Mouse (Mus musculus): Measurements from ENCODE around the gene Ugt1a9.
"Not testable (repeated sequence)": the region's sequence is repeated elsewhere in the genome, so short reads cannot be mapped to it uniquely, and the experiment has no call there.

The Ugt1a9 gene

DNA sequence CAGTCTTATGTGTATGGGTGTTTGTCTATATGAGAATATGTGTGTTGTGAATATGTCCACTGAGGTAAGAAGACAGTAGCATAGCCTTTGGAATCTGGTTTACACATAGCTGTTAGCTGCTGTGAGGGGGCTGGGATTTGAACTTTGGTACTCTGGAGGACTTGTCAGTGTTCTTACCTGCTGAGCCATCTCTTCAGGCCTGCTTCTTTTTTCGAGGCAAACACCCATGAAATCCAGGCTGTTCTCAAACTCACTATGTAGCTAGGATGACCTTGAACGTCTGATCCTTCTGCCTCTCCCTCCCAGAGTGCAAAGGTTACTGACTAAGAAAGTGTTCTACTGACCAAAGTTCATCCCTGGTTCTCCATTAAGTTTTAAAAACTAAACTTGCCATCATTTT is 35.1 kb downstream of the Ugt1a9 start:
- DNase-seq (ENCODE audit: low read depth, low spot score) = no peak

DNA sequence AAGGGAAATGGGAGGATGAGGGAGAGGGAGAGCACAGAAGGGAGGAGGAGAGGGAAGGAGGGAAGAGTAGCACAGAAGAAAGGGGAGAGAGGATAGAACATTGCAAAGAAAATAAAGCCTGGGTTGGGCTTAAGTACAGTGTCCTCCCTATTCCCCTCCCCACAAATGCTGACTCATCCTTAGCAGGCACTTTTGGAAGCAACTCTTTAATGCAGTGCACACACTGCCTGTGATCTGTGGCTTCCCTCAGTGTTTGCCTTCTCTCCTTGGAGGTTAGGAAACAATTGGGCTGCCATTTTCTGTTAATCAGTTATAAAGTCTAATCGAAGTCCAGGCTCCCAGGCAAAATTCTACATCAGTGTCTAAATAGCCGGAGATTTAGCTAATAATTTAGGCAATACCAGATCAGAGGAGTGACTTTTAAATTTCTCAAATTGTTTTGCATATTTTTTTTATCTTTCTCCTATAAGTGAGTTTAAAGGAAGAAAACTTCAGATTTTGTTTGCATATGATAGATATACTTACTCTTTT is 38.5 kb downstream of the Ugt1a9 start:
- not testable (repeated sequence) for DNase-seq (ENCODE audit: low read depth, low spot score)

DNA sequence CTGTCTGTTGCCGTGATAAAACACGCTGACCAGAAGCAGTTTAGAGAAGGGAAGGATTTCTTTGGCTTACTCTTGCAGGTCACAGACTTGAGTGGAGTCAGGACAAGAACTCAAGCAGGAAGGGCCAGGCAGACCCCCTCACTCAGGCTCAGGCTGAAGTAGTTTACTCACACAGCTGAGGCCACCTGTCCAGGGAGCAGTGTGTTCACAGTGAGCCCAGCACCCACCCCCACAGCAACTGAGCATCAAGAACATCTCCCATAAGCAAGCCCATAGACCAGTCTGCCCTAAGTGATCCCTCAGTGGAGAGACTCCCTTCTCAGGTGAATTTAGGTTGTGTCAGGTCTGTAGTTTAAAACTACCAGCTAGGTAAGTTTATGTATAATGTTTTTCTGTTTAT is 39.0 kb downstream of the Ugt1a9 start:
- not testable (repeated sequence) for DNase-seq (ENCODE audit: low read depth, low spot score)

DNA sequence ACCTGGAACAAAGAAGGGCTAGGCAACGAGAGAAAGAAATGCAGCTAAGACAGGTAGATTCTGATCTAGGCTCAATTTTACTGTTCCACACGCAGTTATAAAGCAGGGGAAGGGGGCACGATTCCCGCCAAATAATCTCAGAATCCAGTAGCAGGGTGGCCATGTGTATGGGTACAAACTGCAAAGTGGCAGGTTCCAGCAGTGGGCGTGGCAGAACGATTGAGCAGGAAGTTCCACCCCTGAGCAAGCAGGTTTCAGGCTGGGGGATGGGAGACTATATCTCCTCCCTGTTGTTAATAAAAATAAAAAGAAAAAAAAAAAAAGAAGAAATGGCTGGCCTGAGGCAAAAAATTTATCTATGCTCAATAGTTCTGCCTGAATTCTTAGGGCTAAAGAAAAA is 42.2 kb downstream of the Ugt1a9 start:
- not testable (repeated sequence) for DNase-seq (ENCODE audit: low read depth, low spot score)

DNA sequence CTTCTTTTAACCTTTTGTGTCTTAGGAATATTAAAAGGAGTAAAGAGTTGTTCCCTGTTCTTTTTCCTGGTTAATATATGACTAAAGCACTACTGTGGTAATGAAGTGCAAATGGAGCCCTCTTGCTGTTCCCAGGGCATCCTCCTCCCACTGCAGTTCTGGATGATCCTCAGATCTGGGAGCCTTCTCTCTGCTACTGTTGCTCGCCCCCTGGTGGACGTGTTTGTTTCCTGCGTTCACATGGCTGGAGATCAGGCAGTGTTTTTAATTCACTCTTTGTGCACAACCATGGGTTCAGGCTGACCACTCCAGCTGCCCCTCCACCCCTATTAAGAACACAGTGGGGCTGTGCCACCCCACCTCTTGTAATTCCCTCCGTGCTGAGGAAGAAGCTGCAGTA is 50.0 kb downstream of the Ugt1a9 start:
- DNase-seq (ENCODE audit: low read depth, low spot score) = not testable (repeated sequence)

DNA sequence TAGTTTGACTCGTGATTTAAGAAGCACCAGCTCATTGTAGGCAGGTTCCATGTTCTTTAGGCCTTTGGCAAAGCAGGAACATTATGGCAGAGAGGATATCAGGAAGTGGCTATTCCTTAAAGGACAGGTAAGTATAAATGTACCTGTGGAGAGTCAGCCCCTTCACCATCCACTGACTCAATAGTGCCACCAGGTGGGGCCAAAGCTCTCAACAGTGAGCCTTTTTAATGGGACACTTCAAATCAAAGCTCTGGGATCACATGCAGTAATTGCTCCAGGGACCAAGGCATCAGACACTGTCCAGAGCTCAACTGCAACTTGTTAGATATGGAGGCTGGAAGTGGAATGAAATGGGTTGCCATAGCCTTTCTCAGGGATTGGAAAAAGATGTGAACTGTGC is 50.9 kb downstream of the Ugt1a9 start:
- not testable (repeated sequence) for DNase-seq (ENCODE audit: low read depth, low spot score)

DNA sequence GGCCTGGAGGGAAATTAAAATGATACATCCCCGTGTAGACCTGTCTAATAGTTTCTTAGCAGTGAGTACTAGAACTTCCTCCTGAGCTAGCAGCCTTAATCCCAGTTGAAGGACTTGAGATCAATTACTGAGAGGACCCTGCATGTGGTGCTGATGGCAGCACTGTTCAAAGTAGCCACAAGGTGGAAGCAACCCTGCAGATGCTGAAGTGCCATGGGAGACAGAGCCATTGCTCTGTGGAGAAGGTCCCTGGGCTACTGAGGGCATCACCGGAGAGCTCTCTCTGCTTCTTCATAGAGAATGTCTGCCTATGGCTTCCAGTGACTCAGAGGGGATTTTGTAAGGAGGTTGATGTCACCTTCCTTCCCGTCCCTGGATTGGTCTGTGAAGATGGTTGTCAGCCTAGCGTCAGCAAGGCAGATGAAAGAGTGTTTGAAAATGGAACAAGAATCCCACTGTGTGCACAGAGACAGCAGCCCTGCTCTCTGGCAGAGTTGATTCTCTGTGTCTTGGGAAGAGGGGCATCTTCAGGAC is 55.3 kb downstream of the Ugt1a9 start:
- DNase-seq (ENCODE audit: low read depth, low spot score) = not testable (repeated sequence)

DNA sequence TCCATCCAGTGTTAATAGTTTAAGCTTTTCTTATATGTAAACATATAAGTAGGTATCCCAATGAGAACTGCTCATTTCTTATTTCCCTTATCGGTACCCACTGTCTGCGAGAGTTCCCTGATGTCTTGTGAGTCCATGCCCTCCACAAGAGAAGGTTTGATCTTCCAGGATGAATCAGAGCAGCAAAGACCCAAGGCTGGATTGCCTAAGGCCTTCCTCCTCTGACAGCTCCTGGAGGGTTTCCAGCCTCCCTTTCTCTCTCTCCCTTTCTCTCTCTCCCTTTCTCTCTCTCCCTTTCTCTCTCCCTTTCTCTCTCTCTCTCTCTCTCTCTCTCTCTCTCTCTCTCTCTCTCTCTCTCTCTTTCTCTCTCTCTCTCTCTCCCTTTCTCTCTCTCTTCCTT is 58.5 kb downstream of the Ugt1a9 start:
- DNase-seq (ENCODE audit: low read depth, low spot score) = not testable (repeated sequence)

DNA sequence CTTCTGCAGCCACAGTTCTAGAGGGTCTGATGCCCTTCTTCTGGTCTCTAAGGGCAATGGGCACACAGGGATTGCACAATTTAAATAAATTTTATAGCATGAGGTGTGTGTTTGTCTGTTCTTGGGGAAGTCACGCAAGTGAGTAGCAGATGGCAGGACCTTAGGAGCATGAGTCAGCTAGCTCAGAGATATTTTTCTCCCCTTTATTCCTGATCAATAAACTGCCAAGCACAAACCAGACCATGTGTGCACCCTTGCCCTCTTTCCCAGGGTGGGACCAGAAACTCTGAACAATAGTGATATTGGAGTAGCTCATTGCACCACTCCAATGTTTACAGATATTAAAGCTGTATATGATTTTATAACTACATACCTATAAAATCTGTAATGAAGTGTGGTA is 59.6 kb downstream of the Ugt1a9 start:
- DNase-seq (ENCODE audit: low read depth, low spot score) = not testable (repeated sequence)

DNA sequence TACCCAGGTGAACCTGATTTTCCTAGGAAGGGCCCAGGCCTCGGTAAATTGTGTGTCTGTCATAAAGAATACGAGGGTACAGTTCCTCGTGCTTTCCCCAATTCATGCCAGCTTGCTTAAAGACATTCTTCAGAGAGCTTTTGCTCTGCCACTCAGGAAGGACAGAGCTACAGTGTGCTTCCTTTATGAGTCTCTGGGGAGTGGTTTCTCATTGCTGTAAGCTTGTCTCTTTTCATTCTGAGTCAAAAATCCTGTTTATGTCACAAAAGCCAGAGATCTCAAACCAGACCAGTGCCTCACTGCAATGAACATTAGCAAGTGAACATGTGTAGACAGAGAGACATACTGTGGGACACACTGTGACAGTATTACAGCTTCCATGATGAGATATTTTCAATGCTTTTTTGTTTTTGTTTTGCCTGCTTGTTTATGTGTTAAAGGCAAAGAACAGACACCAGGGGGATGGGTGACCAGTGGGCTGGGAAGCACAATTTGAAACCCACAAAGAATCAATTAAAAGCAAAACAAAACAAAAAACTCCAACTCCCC is 63.4 kb downstream of the Ugt1a9 start:
- DNase-seq (ENCODE audit: low read depth, low spot score) = no peak

DNA sequence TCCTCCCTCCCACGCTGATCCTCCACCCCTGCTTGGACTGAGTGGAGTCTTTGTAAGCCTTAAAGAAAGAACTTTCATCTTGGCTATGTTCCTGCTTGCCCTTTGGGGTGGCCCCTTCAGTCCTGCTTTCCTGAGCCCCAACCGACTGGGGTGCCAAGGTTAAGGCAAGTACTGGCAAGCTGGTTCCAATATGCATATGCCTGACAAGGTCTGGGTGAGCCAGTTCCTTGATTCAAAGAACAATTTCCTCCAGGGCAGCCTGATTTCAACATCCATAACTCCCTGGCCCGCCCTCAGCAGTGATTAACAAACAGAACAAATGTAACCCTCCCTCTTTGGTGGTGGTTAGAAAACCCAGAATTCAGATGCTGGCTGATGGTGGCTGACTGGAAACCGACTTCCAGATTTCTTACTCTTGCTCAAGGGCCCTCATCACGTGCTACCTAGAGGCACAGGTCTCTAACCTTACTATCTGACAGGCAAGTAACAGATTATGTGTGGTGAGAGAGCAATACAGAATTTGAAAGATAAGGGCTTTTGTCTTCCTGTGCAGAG is 63.9 kb downstream of the Ugt1a9 start, which contains the start of gene Ugt1a6a:
Ugt1a6a (plus strand) TSS at position 353 of the 555 bp plus-strand sequence.
- DNase-seq (ENCODE audit: low read depth, low spot score) = not testable (repeated sequence)

DNA sequence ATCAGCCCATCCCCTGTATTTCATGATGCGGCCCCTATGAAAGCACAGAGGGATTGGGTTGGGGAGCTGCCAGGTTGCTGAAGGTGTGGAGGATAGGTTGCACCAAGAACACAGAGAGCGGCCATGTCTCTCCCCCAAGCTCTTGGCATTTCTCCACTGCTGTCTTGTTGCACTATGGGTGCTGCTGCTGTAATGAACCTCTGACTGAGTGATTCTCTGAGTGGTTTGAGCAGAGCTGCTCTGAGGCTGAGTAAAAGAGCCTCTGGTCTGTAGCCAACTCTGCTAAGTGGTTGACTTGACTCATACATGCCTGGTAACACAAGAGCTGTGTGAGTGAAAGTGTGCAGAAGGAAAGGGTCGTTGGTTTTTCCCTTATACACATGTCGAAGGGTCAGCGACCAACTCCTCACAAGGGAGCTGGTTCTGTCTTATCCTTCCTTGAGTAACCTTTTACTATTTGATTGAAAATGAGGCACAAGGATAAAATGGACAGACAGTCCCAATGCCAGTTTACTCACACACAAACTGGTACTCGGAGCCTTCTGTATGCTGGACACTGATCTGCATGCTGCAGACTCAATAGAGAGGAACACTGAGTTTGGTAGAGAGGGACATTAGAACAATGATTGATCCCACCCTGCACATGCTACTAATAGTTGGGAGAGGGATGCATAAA is 64.8 kb downstream of the Ugt1a9 start:
- DNase-seq (ENCODE audit: low read depth, low spot score) = not testable (repeated sequence)

DNA sequence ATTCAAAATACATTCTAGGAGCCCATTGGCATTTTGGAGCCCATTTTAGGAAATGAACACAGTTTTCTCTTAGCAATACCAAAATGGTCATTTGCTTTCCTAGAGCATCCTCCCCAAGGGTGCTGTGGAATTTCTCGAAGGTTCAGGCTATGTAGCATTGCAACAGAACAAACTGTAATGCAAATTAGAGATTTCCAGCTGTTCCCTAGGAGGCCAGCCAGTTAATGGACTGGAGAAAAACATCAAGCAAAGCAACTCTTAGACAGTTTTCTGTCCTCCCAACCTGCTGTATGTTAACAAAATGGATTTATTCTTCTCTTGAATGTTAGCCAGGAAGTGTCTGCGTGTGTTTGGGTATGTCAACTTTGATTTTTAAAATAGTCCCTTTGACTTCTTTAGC is 66.0 kb downstream of the Ugt1a9 start:
- DNase-seq (ENCODE audit: low read depth, low spot score) = no peak

DNA sequence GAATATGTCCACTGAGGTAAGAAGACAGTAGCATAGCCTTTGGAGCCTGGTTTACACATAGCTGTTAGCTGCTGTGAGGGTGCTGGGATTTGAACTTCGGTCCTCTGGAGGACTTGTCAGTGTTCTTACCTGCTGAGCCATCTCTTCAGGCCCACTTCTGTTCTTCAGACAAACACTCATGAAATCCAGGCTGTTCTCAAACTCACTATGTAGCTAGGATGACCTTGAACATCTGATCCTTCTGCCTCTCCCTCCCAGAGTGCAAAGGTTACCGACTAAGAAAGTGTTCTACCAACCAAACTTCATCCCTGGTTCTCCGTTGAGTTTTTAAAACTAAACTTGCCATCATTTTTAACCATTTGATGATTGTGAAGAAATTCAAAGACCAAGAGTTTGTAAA is 66.7 kb downstream of the Ugt1a9 start:
- DNase-seq (ENCODE audit: low read depth, low spot score) = no peak

DNA sequence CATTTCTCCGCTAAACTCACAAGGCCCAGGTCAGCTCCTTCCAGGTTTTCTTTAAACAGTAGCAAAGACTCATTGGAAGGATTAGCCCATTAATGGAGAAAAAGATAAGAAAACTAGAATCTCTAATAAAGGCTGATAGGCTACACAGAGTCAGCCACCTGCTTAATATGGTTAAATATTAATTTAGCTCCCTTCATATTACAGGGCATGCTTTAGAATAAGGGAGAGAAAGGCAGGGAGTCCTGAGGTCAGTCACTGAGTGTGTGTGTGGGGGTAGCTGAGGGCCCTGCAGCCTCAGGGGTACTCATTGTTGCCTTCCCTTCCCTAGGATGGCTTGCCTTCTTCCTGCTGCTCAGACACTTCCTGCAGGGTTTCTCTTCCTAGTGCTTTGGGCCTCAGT is 67.5 kb downstream of the Ugt1a9 start:
- no peak for DNase-seq (ENCODE audit: low read depth, low spot score)

DNA sequence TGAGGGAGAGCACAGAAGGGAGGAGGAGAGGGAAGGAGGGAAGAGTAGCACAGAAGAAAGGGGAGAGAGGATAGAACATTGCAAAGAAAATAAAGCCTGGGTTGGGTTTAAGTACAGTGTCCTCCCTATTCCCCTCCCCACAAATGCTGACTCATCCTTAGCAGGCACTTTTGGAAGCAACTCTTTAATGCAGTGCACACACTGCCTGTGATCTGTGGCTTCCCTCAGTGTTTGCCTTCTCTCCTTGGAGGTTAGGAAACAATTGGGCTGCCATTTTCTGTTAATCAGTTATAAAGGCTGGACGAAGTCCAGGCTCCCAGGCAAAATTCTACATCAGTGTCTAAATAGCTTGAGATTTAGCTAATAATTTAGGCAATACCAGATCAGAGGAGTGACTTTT is 69.9 kb downstream of the Ugt1a9 start:
- not testable (repeated sequence) for DNase-seq (ENCODE audit: low read depth, low spot score)

DNA sequence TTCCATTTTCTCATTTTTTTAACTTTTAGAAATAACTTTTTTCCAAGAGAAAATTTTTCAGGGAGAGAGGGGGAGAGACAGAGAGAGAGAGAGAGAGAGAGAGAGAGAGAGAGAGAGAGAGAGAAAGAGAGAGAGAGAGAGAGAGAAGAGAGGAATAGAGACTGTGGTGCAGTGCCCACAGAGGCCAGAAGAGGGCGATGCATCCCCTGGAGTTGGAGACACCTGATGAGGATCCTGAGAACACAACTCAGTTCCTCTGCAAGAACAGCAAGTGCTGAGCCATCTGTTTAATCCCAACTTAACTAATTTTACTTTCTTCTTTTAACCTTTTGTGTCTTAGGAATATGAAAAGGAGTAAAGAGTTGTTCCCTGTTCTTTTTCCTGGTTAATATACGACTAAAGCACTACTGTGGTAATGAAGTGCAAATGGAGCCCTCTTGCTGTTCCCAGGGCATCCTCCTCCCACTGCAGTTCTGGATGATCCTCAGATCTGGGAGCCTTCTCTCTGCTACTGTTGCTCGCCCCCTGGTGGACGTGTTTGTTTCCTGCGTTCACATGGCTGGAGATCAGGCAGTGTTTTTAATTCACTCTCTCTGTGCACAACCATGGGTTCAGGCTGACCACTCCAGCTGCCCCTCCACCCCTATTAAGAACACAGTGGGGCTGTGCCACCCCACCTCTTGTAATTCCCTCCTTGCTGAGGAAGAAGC is 73.5 kb downstream of the Ugt1a9 start:
- DNase-seq (ENCODE audit: low read depth, low spot score) = peak; percentile 17

DNA sequence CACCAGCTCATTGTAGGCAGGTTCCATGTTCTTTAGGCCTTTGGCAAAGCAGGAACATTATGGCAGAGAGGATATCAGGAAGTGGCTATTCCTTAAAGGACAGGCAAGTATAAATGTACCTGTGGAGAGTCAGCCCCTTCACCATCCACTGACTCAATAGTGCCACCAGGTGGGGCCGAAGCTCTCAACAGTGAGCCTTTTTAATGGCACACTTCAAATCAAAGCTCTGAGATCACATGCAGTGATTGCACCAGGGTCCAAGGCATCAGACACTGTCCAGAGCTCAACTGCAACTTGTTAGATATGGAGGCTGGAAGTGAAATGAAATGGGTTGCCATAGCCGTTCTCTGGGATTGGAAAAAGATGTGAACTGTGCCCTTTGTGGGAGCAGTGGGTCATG is 74.7 kb downstream of the Ugt1a9 start:
- DNase-seq (ENCODE audit: low read depth, low spot score) = peak; percentile 29

DNA sequence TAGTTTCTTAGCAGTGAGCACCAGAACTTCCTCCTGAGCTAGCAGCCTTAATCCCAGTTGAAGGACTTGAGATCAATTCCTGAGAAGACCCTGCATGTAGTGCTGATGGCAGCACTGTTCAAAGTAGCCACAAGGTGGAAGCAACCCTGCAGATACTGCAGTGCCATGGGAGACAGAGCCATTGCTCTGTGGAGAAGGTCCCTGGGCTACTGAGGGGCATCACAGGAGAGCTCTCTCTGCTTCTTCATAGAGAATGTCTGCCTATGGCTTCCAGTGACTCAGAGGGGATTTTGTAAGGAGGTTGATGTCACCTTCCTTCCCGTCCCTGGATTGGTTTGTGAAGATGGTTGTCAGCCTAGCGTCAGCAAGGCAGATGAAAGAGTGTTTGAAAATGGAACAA is 79.5 kb downstream of the Ugt1a9 start:
- DNase-seq (ENCODE audit: low read depth, low spot score) = not testable (repeated sequence)

DNA sequence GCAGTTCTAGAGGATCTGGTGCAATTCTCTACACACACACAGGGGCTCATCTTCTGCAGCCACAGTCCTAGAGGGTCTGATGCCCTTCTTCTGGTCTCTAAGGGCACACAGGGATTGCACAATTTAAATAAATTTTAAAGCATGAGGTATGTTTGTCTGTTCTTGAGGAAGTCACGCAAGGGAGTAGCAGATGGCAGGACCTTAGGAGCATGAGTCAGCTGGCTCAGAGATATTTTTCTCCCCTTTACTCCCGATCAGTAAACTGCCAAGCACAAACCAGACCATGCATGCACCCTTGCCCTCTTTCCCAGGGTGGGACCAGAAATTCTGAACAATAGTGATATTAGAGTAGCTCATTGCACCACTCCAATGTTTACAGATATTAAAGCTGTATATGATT is 87.8 kb downstream of the Ugt1a9 start:
- no peak for DNase-seq (ENCODE audit: low read depth, low spot score)

DNA sequence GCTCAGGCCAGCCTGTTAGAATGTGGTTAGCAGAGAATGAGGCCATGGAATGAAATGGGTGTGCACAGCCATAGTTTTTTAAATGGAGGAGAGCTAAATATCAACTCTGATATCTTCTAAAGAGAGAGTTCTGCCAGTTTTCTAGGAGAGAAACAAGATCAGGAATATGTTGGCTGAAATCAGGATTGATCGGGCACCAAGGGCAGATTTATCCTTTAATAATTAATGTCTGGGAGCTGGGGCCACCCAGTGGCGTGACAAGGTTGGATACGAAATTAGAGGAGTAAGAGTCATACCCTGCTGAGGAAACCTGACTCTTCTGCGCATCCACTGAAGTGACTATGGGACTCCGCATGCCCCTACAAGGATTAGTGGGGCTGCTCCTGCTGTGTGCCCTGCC is 95.1 kb downstream of the Ugt1a9 start, which contains the start of gene Ugt1a5:
Ugt1a5 (plus strand) TSS at position 302 of the 400 bp plus-strand sequence.
- no peak for DNase-seq (ENCODE audit: low read depth, low spot score)

DNA sequence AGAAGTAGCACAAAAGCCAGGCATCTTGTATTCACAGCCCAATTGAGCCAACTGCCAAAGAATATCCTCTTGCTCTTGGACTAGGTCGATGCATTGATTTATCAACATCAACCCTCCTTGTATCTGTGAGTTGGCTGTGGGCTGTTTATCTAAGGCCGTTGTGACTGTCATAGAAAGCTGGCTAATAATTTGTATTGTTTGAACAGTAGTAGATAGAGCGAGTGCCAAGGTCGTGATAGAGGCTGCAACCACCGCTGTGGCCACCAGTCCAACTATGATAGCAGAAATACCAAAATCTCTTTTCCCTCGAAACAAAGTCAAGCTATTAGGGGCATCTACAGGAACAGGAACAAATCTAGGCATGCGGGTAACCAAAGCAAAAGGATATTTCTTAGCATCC is 101.6 kb downstream of the Ugt1a9 start:
- not testable (repeated sequence) for DNase-seq (ENCODE audit: low read depth, low spot score)
